Mouse (Mus musculus) MEL (cell line): ENCODE data around the gene Foxj3. TPM values are rescaled to one million over a fixed set of nuclear protein-coding genes. Genes with fewer than 3 reads are reported as not detected.

Source experiments
- DNase-seq: peaks from one replicate; pipeline ENCODE4 v3.0.0; 2011; ENCODE audit warnings: low read depth, low spot score
- H3K27ac ChIP-seq: 2 replicates; pipeline ENCODE4 v1.5.1; 2012; ENCODE audit warnings: low read depth, mild to moderate bottlenecking, control low read depth, low read length, moderate library complexity; ENCODE audit not compliant: control insufficient read depth
- H3K27me3 ChIP-seq, 2 experiments: fragments of 150-350 bp in 1 of 2; sonication (generic) in 1 of 2; 2 replicates each; pipeline ENCODE4 v1.6.1; 2012; ENCODE audit warnings: low read length in 2 of 2, mild to moderate bottlenecking in 2 of 2, improper control_type of control experiment in 1 of 2, moderate library complexity in 1 of 2; ENCODE audit not compliant: insufficient read depth in 2 of 2, control insufficient read depth in 1 of 2
- H3K36me3 ChIP-seq, 2 experiments: 2 replicates each; pipeline ENCODE4 v1.6.1; 2012 to 2014; ENCODE audit warnings: low read length in 2 of 2, improper control_type of control experiment in 1 of 2, inconsistent platforms in 1 of 2, mild to moderate bottlenecking in 1 of 2; ENCODE audit not compliant: insufficient read depth in 2 of 2, control insufficient read depth in 1 of 2
- H3K4me1 ChIP-seq, 2 experiments: fragments of 150-350 bp in 1 of 2; sonication (generic) in 1 of 2; 2 replicates each; pipeline ENCODE4 v1.6.1; 2012; ENCODE audit warnings: low read length in 2 of 2, improper control_type of control experiment in 1 of 2, mild to moderate bottlenecking in 1 of 2; ENCODE audit not compliant: insufficient read depth in 2 of 2, control insufficient read depth in 1 of 2
- H3K4me3 ChIP-seq, 2 experiments: fragments of 150-350 bp in 1 of 2; sonication (generic) in 1 of 2; 2 replicates each; pipeline ENCODE4 v1.5.1; 2012; ENCODE audit warnings: low read depth in 2 of 2, low read length in 2 of 2, mild to moderate bottlenecking in 2 of 2, moderate library complexity in 2 of 2, control low read depth in 1 of 2, improper control_type of control experiment in 1 of 2; ENCODE audit not compliant: control insufficient read depth in 1 of 2, insufficient read depth in 1 of 2
- H3K79me2 ChIP-seq: 2 replicates; pipeline ENCODE4 v1.6.1; 2012; ENCODE audit warnings: mild to moderate bottlenecking, low read length, moderate library complexity; ENCODE audit not compliant: control insufficient read depth, poor library complexity, insufficient read depth
- H3K9ac ChIP-seq: 2 replicates; pipeline ENCODE4 v1.6.1; 2012; ENCODE audit warnings: low read depth, mild to moderate bottlenecking, control low read depth, low read length, moderate library complexity; ENCODE audit not compliant: control insufficient read depth, poor library complexity, severe bottlenecking
- H3K9me3 ChIP-seq: fragments of 150-350 bp; sonication (generic); replicated peaks from 2 replicates; pipeline ENCODE4 v1.6.1; 2012; ENCODE audit warnings: mild to moderate bottlenecking, low read length, improper control_type of control experiment, moderate library complexity; ENCODE audit not compliant: insufficient read depth
- CHD1 ChIP-seq: IDR thresholded peaks from 2 replicates; pipeline ENCODE4 v1.6.1; 2012; ENCODE audit warnings: low read depth, mild to moderate bottlenecking, inconsistent platforms, low read length, improper control_type of control experiment
- CTCF ChIP-seq, 3 experiments: IDR thresholded peaks in 2 of 3; conservative IDR thresholded peaks in 1 of 3; 2 replicates each; pipeline ENCODE4 v1.5.1; 2011 to 2012; ENCODE audit warnings: low read length in 3 of 3, low read depth in 2 of 3, mild to moderate bottlenecking in 2 of 3, improper control_type of control experiment in 1 of 3, inconsistent platforms in 1 of 3, mixed read lengths in 1 of 3, moderate library complexity in 1 of 3; ENCODE audit not compliant: control insufficient read depth in 1 of 3, insufficient read depth in 1 of 3, poor library complexity in 1 of 3, severe bottlenecking in 1 of 3
- E2F4 ChIP-seq: IDR thresholded peaks from 2 replicates; pipeline ENCODE4 v1.6.1; 2011; ENCODE audit warnings: low read depth, low read length, improper control_type of control experiment, borderline replicate concordance
- ELF1 ChIP-seq: IDR thresholded peaks from 2 replicates; pipeline ENCODE4 v1.6.1; 2014; ENCODE audit warnings: low read depth, mild to moderate bottlenecking, inconsistent platforms, low read length, improper control_type of control experiment, moderate library complexity
- EP300 ChIP-seq, 2 experiments: IDR thresholded peaks; 2 replicates each; pipeline ENCODE4 v1.6.1; 2011; ENCODE audit warnings: improper control_type of control experiment in 2 of 2, low read length in 2 of 2, low read depth in 1 of 2, mild to moderate bottlenecking in 1 of 2
- ETS1 ChIP-seq: IDR thresholded peaks from 2 replicates; pipeline ENCODE4 v1.6.1; 2012; ENCODE audit warnings: low read depth, mild to moderate bottlenecking, inconsistent platforms, low read length, improper control_type of control experiment, moderate library complexity
- GABPA ChIP-seq: IDR thresholded peaks from 2 replicates; pipeline ENCODE4 v1.6.1; 2012; ENCODE audit warnings: low read depth, mild to moderate bottlenecking, inconsistent platforms, low read length, improper control_type of control experiment, moderate library complexity
- GATA1 ChIP-seq: IDR thresholded peaks from 2 replicates; pipeline ENCODE4 v1.6.1; 2011; ENCODE audit warnings: low read depth, low read length, improper control_type of control experiment
- KAT2A ChIP-seq: conservative IDR thresholded peaks from 2 replicates; pipeline ENCODE4 v1.6.1; 2012; ENCODE audit warnings: low read depth, low read length, improper control_type of control experiment, inconsistent platforms
- MAFK ChIP-seq: IDR thresholded peaks from 2 replicates; pipeline ENCODE4 v1.6.1; 2011; ENCODE audit warnings: low read depth, mild to moderate bottlenecking, low read length, improper control_type of control experiment, borderline replicate concordance
- MAX ChIP-seq: IDR thresholded peaks from 2 replicates; pipeline ENCODE4 v1.6.1; 2011; ENCODE audit warnings: low read length, improper control_type of control experiment
- MAZ ChIP-seq: IDR thresholded peaks from 2 replicates; pipeline ENCODE4 v1.6.1; 2012; ENCODE audit warnings: low read depth, mild to moderate bottlenecking, inconsistent platforms, low read length, improper control_type of control experiment
- MEF2A ChIP-seq: IDR thresholded peaks from 2 replicates; pipeline ENCODE4 v1.6.1; 2014; ENCODE audit warnings: low read depth, mild to moderate bottlenecking, inconsistent platforms, low read length, improper control_type of control experiment; ENCODE audit not compliant: poor library complexity, insufficient replicate concordance, severe bottlenecking; ENCODE audit errors: extremely low read depth
- MYC ChIP-seq: IDR thresholded peaks from 2 replicates; pipeline ENCODE4 v1.6.1; 2011; ENCODE audit warnings: low read depth, mild to moderate bottlenecking, low read length, improper control_type of control experiment, moderate library complexity
- POLR2AphosphoS2 ChIP-seq: IDR thresholded peaks from 2 replicates; pipeline ENCODE4 v1.6.1; 2011; ENCODE audit warnings: low read length, improper control_type of control experiment
- POLR2AphosphoS5 ChIP-seq: IDR thresholded peaks from 2 replicates; pipeline ENCODE4 v1.6.1; 2012; ENCODE audit warnings: low read depth, borderline replicate concordance, mild to moderate bottlenecking, inconsistent platforms, low read length, moderate library complexity, mixed read lengths
- RAD21 ChIP-seq: IDR thresholded peaks from 2 replicates; pipeline ENCODE4 v1.6.1; 2011; ENCODE audit warnings: mild to moderate bottlenecking, low read depth, low read length, improper control_type of control experiment
- RCOR1 ChIP-seq: IDR thresholded peaks from 2 replicates; pipeline ENCODE4 v1.6.1; 2012; ENCODE audit warnings: low read depth, mild to moderate bottlenecking, inconsistent platforms, low read length, improper control_type of control experiment
- SIN3A ChIP-seq: IDR thresholded peaks from 2 replicates; pipeline ENCODE4 v1.6.1; 2012; ENCODE audit warnings: low read length, improper control_type of control experiment, inconsistent platforms
- TAL1 ChIP-seq: IDR thresholded peaks from 2 replicates; pipeline ENCODE4 v1.6.1; 2012; ENCODE audit warnings: mild to moderate bottlenecking, inconsistent platforms, low read length, moderate library complexity, mixed read lengths
- TCF12 ChIP-seq: IDR thresholded peaks from 2 replicates; pipeline ENCODE4 v1.6.1; 2014; ENCODE audit warnings: low read depth, mild to moderate bottlenecking, inconsistent platforms, low read length, improper control_type of control experiment, moderate library complexity
- UBTF ChIP-seq: IDR thresholded peaks from 2 replicates; pipeline ENCODE4 v1.6.1; 2012; ENCODE audit warnings: low read depth, mild to moderate bottlenecking, inconsistent platforms, low read length, improper control_type of control experiment, moderate library complexity, borderline replicate concordance; ENCODE audit not compliant: insufficient read depth
- ZKSCAN1 ChIP-seq: IDR thresholded peaks from 2 replicates; pipeline ENCODE4 v1.6.1; 2012; ENCODE audit warnings: low read depth, mild to moderate bottlenecking, inconsistent platforms, low read length, improper control_type of control experiment, moderate library complexity
- ZMIZ1 ChIP-seq: IDR thresholded peaks from 2 replicates; pipeline ENCODE4 v1.6.1; 2012; ENCODE audit warnings: low read depth, mild to moderate bottlenecking, inconsistent platforms, low read length, improper control_type of control experiment, moderate library complexity
- ZNF384 ChIP-seq: IDR thresholded peaks from 2 replicates; pipeline ENCODE4 v1.6.1; 2012; ENCODE audit warnings: low read depth, mild to moderate bottlenecking, inconsistent platforms, low read length, improper control_type of control experiment
- polyA plus RNA-seq, 2 experiments: library from polyadenylated mRNA; stranded (reverse) in 1 of 2; unstranded in 1 of 2; fragments of >175 nt in 1 of 2; fragments of >200 nt in 1 of 2; gene quantifications; 2 replicates each; pipeline versions ENCODE4 v1.2.1 to v1.2.4; 2012; ENCODE audit warnings: low replicate concordance in 2 of 2, low read depth in 1 of 2; ENCODE audit not compliant: insufficient read length in 2 of 2, insufficient read depth in 1 of 2, missing spikeins in 1 of 2
- total RNA-seq: library from RNA; depleted of rRNA; stranded (reverse); fragments of 300-350 nt; gene quantifications from 2 replicates; pipeline ENCODE4 v1.2.3, GENCODE M21; 2012

Gene Foxj3
- total and polyA plus RNA-seq, 3 experiments, result 11.0 to 27.0 TPM; not detected in 1

DNA sequence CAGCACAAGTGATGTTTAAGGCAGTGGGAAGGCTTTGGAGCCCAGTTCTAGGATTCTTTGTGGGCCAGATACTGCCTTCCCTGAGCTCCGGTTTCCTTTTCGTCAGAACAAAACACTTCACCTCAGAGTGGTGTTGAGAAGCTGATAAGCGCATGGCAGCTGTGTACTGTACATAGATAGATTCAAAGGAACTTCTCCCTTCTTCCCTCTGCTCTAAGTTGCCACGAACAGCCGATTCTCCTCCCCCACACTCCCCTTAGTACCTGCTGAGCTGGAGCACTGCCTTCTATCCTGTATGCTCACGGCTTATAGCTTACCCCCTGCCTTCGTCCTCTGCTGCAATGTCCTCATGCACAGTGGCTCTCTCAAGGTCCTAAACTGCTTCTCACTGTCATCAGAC lies 95.9 kb downstream of the Foxj3 start (continued):
- no peak for TF ChIP-seq CHD1

GRCm38 (mm10) chr4:119633342-119633741 lies 96.5 kb downstream of the Foxj3 start:
- Histone ChIP-seq H3K79me2 (no peaks in the 10 kb centered on the region), H3K27me3 (no peaks in the 10 kb centered on the region), H3K36me3 (peaks cover 0 to 14% of the 10 kb centered on the region in 2 experiments; a peak in 2 of 4 replicates)
- TF ChIP-seq RCOR1 (no peak), ZKSCAN1 (no peak), KAT2A (no peak), SIN3A (no peak), ETS1 (no peak), ELF1 (no peak), MAZ (no peak), GATA1 (no peak), UBTF (no peak), TAL1 (no peak), MAFK (no peak)
- TF ChIP-seq, all 39 proteins: peak for 0
- Histone ChIP-seq H3K4me3 (no peak overlapping the region), H3K9me3 (no peaks in the 10 kb centered on the region), H3K4me1 (peaks cover 2 to 15% of the 10 kb centered on the region in 2 experiments; a peak in 3 of 4 replicates), H3K27ac (no peak overlapping the region), H3K9ac (no peak overlapping the region)
- DNase-seq, result no peak

DNA sequence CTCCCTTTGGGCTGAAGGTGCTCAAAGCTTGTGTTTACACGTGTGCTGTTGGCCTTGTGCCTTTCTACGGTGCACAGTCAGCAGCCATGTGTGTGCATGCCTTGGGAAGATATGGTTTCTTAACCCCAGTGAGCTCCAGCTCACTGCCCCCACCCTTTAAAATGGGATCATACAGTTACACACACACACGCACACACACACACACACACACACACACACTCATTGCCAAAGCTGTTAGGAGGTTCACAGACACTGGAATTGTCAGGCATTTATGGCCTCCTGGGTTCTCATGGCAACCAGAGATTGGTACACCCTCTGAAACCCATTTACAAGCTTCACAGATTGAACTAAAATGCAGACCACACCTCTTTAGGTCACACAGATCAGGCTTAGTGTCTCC lies 97.1 kb downstream of the Foxj3 start:
- DNase-seq, result no peak
- H3K9me3 ChIP-seq, result no peaks in the 10 kb centered on the region
- no peak overlapping the region for H3K9ac ChIP-seq
- TF ChIP-seq E2F4, result no peak
- TF ChIP-seq MAX, result no peak
- TF ChIP-seq MEF2A, result no peak
- no peak for TF ChIP-seq POLR2AphosphoS2
- no peak for TF ChIP-seq MAFK
- no peak for TF ChIP-seq MYC
- no peak for TF ChIP-seq CTCF (IDR thresholded peaks at IDR 0.05 in 2 of 3, conservative IDR thresholded peaks at IDR 0.05 in 1 of 3; ENCODE audit: control insufficient read depth in 1 of 3, insufficient read depth in 1 of 3, low read depth in 2 of 3, low read length in 3 of 3, poor library complexity in 1 of 3, severe bottlenecking in 1 of 3)
- no peak for TF ChIP-seq RAD21
- no peak for TF ChIP-seq POLR2AphosphoS5
- no peak for TF ChIP-seq GABPA
- no peak for TF ChIP-seq ZMIZ1
- TF ChIP-seq EP300 (IDR thresholded peaks at IDR 0.05; ENCODE audit: low read depth in 1 of 2, low read length in 2 of 2), result no peak
- no peak for TF ChIP-seq TCF12
- TF ChIP-seq ZNF384, result no peak
- no peak overlapping the region for H3K27ac ChIP-seq
- H3K4me1 ChIP-seq, result peaks cover 2 to 15% of the 10 kb centered on the region in 2 experiments; a peak in 3 of 4 replicates
- H3K79me2 ChIP-seq, result no peaks in the 10 kb centered on the region
- no peaks in the 10 kb centered on the region for H3K27me3 ChIP-seq
- H3K4me3 ChIP-seq, result no peak overlapping the region
- H3K36me3 ChIP-seq, result peaks cover 0 to 14% of the 10 kb centered on the region in 2 experiments; a peak in 2 of 4 replicates
